Mouse (Mus musculus): ENCODE data around the gene Gpd1. TPM values are rescaled to one million over a fixed set of nuclear protein-coding genes. Genes with fewer than 3 reads are reported as not detected.
A peak's percentile ranks its signal among the peaks of the same experiment; 100 is the strongest.

Gpd1 gene
- polyA plus RNA-seq, 1 experiment, result 0.28 TPM

- Histone ChIP-seq H3K4me3 (ENCODE audit: low read depth, low read length) (no peak overlapping the region), H3K9ac (ENCODE audit: low read depth, poor library complexity, severe bottlenecking) (no peak overlapping the region), H3K9me3 (replicated peaks; ENCODE audit: control insufficient read depth, insufficient read depth, low read length, poor library complexity, severe bottlenecking) (peaks cover 4% of the 10 kb centered on the region; the same call in 1 of the 2 replicates), H3K27me3 (ENCODE audit: control insufficient read depth, insufficient read depth, low read length, poor library complexity, severe bottlenecking) (no peaks in the 10 kb centered on the region), H3K27ac (ENCODE audit: insufficient read depth, low read length) (no peak overlapping the region), H3K36me3 (ENCODE audit: control insufficient read depth, insufficient read depth, low read length, poor library complexity, severe bottlenecking) (peaks cover 16% of the 10 kb centered on the region), H3K4me1 (ENCODE audit: control insufficient read depth, insufficient read depth, low read length) (peaks cover 1% of the 10 kb centered on the region)
- TF ChIP-seq CTCF (IDR thresholded peaks at IDR 0.05; ENCODE audit: low read depth, low read length) (no peak), EP300 (IDR thresholded peaks at IDR 0.05; ENCODE audit: insufficient read depth, low read depth, low read length) (no peak), POLR2A (IDR thresholded peaks at IDR 0.05; ENCODE audit: insufficient read depth, low read length) (no peak)
Measured at GRCm38 (mm10) chr15:99729056-99729783, 11.9 kb downstream of the Gpd1 start.

DNA sequence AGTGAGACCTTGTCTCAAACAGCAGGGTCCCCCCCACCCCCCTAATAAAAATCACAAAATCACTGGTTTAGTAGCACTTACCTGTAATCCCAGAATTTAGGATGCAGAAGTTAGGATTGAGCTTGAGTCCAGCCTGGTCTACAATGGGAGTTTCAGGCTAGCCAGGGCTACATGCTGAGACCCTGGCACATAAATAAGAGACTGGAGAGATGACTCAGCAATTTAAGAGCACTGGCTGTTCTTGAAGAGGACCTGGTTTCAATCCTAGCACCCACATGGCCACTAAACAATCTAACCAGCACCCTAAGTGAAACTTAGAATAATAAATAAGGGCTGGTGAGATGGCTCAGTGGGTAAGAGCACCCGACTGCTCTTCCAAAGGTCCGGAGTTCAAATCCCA, 13.9 kb downstream of the Gpd1 start:
- TF ChIP-seq POLR2A (IDR thresholded peaks at IDR 0.05; ENCODE audit: insufficient read depth, low read length) (no peak), CTCF (IDR thresholded peaks at IDR 0.05; ENCODE audit: low read depth, low read length) (no peak), EP300 (IDR thresholded peaks at IDR 0.05; ENCODE audit: insufficient read depth, low read depth, low read length) (no peak)
- no peak overlapping the region for H3K9ac ChIP-seq (ENCODE audit: low read depth, poor library complexity, severe bottlenecking)
- H3K27ac ChIP-seq (ENCODE audit: insufficient read depth, low read length), result peak overlapping the region; percentile 22
- H3K4me3 ChIP-seq (ENCODE audit: low read depth, low read length), result no peak overlapping the region
- no peaks in the 10 kb centered on the region for H3K4me1 ChIP-seq (ENCODE audit: control insufficient read depth, insufficient read depth, low read length)
- H3K9me3 ChIP-seq (replicated peaks; ENCODE audit: control insufficient read depth, insufficient read depth, low read length, poor library complexity, severe bottlenecking), result peaks cover 4% of the 10 kb centered on the region; the same call in 1 of the 2 replicates
- H3K27me3 ChIP-seq (ENCODE audit: control insufficient read depth, insufficient read depth, low read length, poor library complexity, severe bottlenecking), result no peaks in the 10 kb centered on the region
- H3K36me3 ChIP-seq (ENCODE audit: control insufficient read depth, insufficient read depth, low read length, poor library complexity, severe bottlenecking), result peaks cover 16% of the 10 kb centered on the region

- H3K36me3 ChIP-seq (ENCODE audit: control insufficient read depth, insufficient read depth, low read length, poor library complexity, severe bottlenecking), result peaks cover 16% of the 10 kb centered on the region
- peak overlapping the region; percentile 42; the same call in 1 of the 2 replicates for H3K27ac ChIP-seq (ENCODE audit: insufficient read depth, low read length)
Measured at GRCm38 (mm10) chr15:99731678-99732077, 14.4 kb downstream of the Gpd1 start.

GRCm38 (mm10) chr15:99733186-99733585, 15.9 kb downstream of the Gpd1 start:
- TF ChIP-seq EP300 (IDR thresholded peaks at IDR 0.05; ENCODE audit: insufficient read depth, low read depth, low read length) (no peak), POLR2A (IDR thresholded peaks at IDR 0.05; ENCODE audit: insufficient read depth, low read length) (no peak), CTCF (IDR thresholded peaks at IDR 0.05; ENCODE audit: low read depth, low read length) (no peak)
- Histone ChIP-seq H3K4me3 (ENCODE audit: low read depth, low read length) (no peak overlapping the region), H3K4me1 (ENCODE audit: control insufficient read depth, insufficient read depth, low read length) (no peaks in the 10 kb centered on the region), H3K9me3 (replicated peaks; ENCODE audit: control insufficient read depth, insufficient read depth, low read length, poor library complexity, severe bottlenecking) (peaks cover 4% of the 10 kb centered on the region; the same call in 1 of the 2 replicates), H3K36me3 (ENCODE audit: control insufficient read depth, insufficient read depth, low read length, poor library complexity, severe bottlenecking) (peaks cover 8% of the 10 kb centered on the region), H3K9ac (ENCODE audit: low read depth, poor library complexity, severe bottlenecking) (no peak overlapping the region), H3K27me3 (ENCODE audit: control insufficient read depth, insufficient read depth, low read length, poor library complexity, severe bottlenecking) (no peaks in the 10 kb centered on the region), H3K27ac (ENCODE audit: insufficient read depth, low read length) (no peak overlapping the region)

More at GRCm38 (mm10) chr15:99731678-99732077, 14.4 kb downstream of the Gpd1 start:
- no peaks in the 10 kb centered on the region for H3K27me3 ChIP-seq (ENCODE audit: control insufficient read depth, insufficient read depth, low read length, poor library complexity, severe bottlenecking)
- TF ChIP-seq POLR2A (IDR thresholded peaks at IDR 0.05; ENCODE audit: insufficient read depth, low read length) (no peak), CTCF (IDR thresholded peaks at IDR 0.05; ENCODE audit: low read depth, low read length) (no peak), EP300 (IDR thresholded peaks at IDR 0.05; ENCODE audit: insufficient read depth, low read depth, low read length) (no peak)
- H3K4me3 ChIP-seq (ENCODE audit: low read depth, low read length), result no peak overlapping the region
- no peaks in the 10 kb centered on the region for H3K4me1 ChIP-seq (ENCODE audit: control insufficient read depth, insufficient read depth, low read length)
- H3K9me3 ChIP-seq (replicated peaks; ENCODE audit: control insufficient read depth, insufficient read depth, low read length, poor library complexity, severe bottlenecking), result peaks cover 4% of the 10 kb centered on the region; the same call in 1 of the 2 replicates
- H3K9ac ChIP-seq (ENCODE audit: low read depth, poor library complexity, severe bottlenecking), result no peak overlapping the region; the same call in 1 of the 2 replicates

DNA sequence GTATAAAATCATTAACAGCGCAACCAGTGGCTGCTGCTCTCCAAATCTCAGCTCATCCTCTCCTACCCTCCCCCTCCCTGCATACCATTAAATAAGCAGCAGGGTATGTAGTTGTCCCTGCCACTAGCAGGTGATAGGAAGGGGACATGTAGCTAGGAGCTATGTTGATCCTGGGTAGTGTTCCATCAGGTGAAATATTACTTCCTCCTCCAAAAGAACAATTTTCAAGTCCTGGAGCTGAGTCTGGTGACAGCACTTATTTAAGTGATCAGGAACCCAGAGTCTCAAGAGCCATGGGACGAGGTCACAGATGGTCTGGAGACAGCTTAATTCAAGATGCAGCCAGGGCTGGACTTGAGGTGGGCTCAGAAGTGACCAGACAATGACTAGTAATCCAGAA, 18.3 kb downstream of the Gpd1 start:
- TF ChIP-seq CTCF (IDR thresholded peaks at IDR 0.05; ENCODE audit: low read depth, low read length) (no peak), EP300 (IDR thresholded peaks at IDR 0.05; ENCODE audit: insufficient read depth, low read depth, low read length) (no peak), POLR2A (IDR thresholded peaks at IDR 0.05; ENCODE audit: insufficient read depth, low read length) (no peak)
- Histone ChIP-seq H3K9ac (ENCODE audit: low read depth, poor library complexity, severe bottlenecking) (no peak overlapping the region), H3K27ac (ENCODE audit: insufficient read depth, low read length) (no peak overlapping the region), H3K36me3 (ENCODE audit: control insufficient read depth, insufficient read depth, low read length, poor library complexity, severe bottlenecking) (peaks cover 7% of the 10 kb centered on the region), H3K4me1 (ENCODE audit: control insufficient read depth, insufficient read depth, low read length) (no peaks in the 10 kb centered on the region), H3K9me3 (replicated peaks; ENCODE audit: control insufficient read depth, insufficient read depth, low read length, poor library complexity, severe bottlenecking) (no peaks in the 10 kb centered on the region), H3K4me3 (ENCODE audit: low read depth, low read length) (no peak overlapping the region), H3K27me3 (ENCODE audit: control insufficient read depth, insufficient read depth, low read length, poor library complexity, severe bottlenecking) (no peaks in the 10 kb centered on the region)

DNA sequence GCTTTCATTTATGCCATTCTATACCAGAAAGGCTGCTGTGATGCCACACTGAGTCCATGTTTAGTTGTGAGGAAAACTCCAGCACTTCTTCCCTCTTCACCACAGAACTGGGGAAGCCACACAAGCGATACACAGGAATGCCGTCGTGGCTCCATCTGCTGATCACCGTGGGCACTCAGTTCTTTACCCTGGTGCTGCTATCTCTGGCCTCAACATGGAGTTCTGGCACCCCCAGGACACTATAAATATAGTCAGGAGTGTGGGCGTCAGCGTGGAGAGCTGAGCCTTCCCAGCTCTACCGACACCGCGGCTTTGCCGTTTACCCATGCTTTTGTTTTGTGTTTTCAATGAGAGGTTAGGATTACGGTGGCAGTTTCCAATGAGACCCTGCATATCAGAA, 19.4 kb downstream of the Gpd1 start:
- H3K4me1 ChIP-seq (ENCODE audit: control insufficient read depth, insufficient read depth, low read length), result no peaks in the 10 kb centered on the region
- no peak overlapping the region for H3K9ac ChIP-seq (ENCODE audit: low read depth, poor library complexity, severe bottlenecking)
- H3K4me3 ChIP-seq (ENCODE audit: low read depth, low read length), result no peak overlapping the region
- no peak overlapping the region for H3K27ac ChIP-seq (ENCODE audit: insufficient read depth, low read length)
- no peaks in the 10 kb centered on the region for H3K9me3 ChIP-seq (replicated peaks; ENCODE audit: control insufficient read depth, insufficient read depth, low read length, poor library complexity, severe bottlenecking)
- TF ChIP-seq EP300 (IDR thresholded peaks at IDR 0.05; ENCODE audit: insufficient read depth, low read depth, low read length) (no peak), POLR2A (IDR thresholded peaks at IDR 0.05; ENCODE audit: insufficient read depth, low read length) (no peak)
- H3K36me3 ChIP-seq (ENCODE audit: control insufficient read depth, insufficient read depth, low read length, poor library complexity, severe bottlenecking), result peaks cover 7% of the 10 kb centered on the region
- H3K27me3 ChIP-seq (ENCODE audit: control insufficient read depth, insufficient read depth, low read length, poor library complexity, severe bottlenecking), result no peaks in the 10 kb centered on the region
